Mouse (Mus musculus) ovary, adult 10 weeks (tissue): Measurements from ENCODE around the gene Dus4l. TPM values are rescaled to one million over a fixed set of nuclear protein-coding genes. Genes with fewer than 3 reads are reported as not detected.

Source experiments
- polyA plus RNA-seq: library from polyadenylated mRNA; stranded (reverse); fragments of 350-450 nt; fragmentation: Illumina TruSeq; extraction: RNeasy Lipid Tissue Mini Kit (QIAGEN cat#74804); gene quantifications from one replicate; pipeline ENCODE4 v1.2.3, GENCODE M21; 2014

Dus4l gene
- polyA plus RNA-seq = 15.1 TPM

GRCm38 (mm10) chr12:31654197-31654964 lies at the start of gene Dus4l, which contains the start of gene Cog5:
Gene Dus4l, minus strand, starts transcription at chr12:31654826.
Gene Cog5, plus strand, starts transcription at chr12:31654869.

GRCm38 (mm10) chr12:31634343-31635239 lies 20.0 kb downstream of the Dus4l start, which contains the start of gene Bcap29:
Gene Bcap29, minus strand, starts transcription at chr12:31634658.

Other genes starting within 250 kb of the Dus4l start
- 66.4 TPM for gene Cbll1, start 155.2 kb downstream of the Dus4l start, polyA plus RNA-seq
- gene Slc26a4, start 94.9 kb downstream of the Dus4l start, polyA plus RNA-seq = not detected
- gene Bcap29, start 20.2 kb downstream of the Dus4l start, polyA plus RNA-seq = 145 TPM
- 98.5 TPM for gene Cog5, start within 50 bp of the Dus4l start, polyA plus RNA-seq
- gene Gpr22, start 59.1 kb upstream of the Dus4l start, polyA plus RNA-seq = 0.11 TPM